Mouse (Mus musculus) hindbrain, embryonic 12.5 days (tissue): Measurements from ENCODE around the gene Ptcd3. TPM values are rescaled to one million over a fixed set of nuclear protein-coding genes. Genes with fewer than 3 reads are reported as not detected.
A peak's percentile ranks its signal among the peaks of the same experiment; 100 is the strongest.
"Not testable (repeated sequence)": the region's sequence is repeated elsewhere in the genome, so short reads cannot be mapped to it uniquely, and the experiment has no call there.

Source experiments
- ATAC-seq: fragments of 200-750 bp; cut with Nextera tagmentation; 2 replicates; pipeline ENCODE4 v1.8.0; 2017; ENCODE audit warnings: moderate TSS enrichment; ENCODE audit not compliant: low FRiP score
- H3K27ac ChIP-seq: fragments of 300-500 bp; sonication (generic); 2 replicates; pipeline ENCODE4 v1.5.1; 2016; ENCODE audit warnings: mild to moderate bottlenecking
- H3K27me3 ChIP-seq: fragments of 300-500 bp; sonication (generic); 2 replicates; pipeline ENCODE4 v1.6.1; 2016; ENCODE audit warnings: mild to moderate bottlenecking
- H3K36me3 ChIP-seq: fragments of 300-500 bp; sonication (generic); 2 replicates; pipeline ENCODE4 v1.6.1; 2016; ENCODE audit warnings: mild to moderate bottlenecking
- H3K4me1 ChIP-seq: fragments of 300-500 bp; sonication (generic); 2 replicates; pipeline ENCODE4 v1.6.1; 2016
- H3K4me2 ChIP-seq: fragments of 300-500 bp; sonication (generic); replicated peaks from 2 replicates; pipeline ENCODE4 v1.6.1; 2016; ENCODE audit warnings: mild to moderate bottlenecking
- H3K4me3 ChIP-seq: fragments of 300-500 bp; sonication (generic); 2 replicates; pipeline ENCODE4 v1.5.1; 2016; ENCODE audit warnings: mild to moderate bottlenecking
- H3K9ac ChIP-seq: fragments of 300-500 bp; sonication (generic); 2 replicates; pipeline ENCODE4 v1.6.1; 2016; ENCODE audit warnings: mild to moderate bottlenecking, moderate library complexity
- H3K9me3 ChIP-seq: fragments of 300-500 bp; sonication (generic); replicated peaks from 2 replicates; pipeline ENCODE4 v1.6.1; 2016; ENCODE audit warnings: mild to moderate bottlenecking
- WGBS: fragments of 180-500 bp; shearing (Covaris S2); methylation state at CpG from one replicate; pipeline ENCODE4 v1.1.7; 2016; 5-methylcytosine and 5-hydroxymethylcytosine counted together
- polyA plus RNA-seq: library from polyadenylated mRNA; unstranded; fragments of >200 nt; fragmentation: Nextera tagmentation; extraction: Ambion mirVana; gene quantifications from 2 replicates; pipeline ENCODE4 v1.2.1, GENCODE M21; 2016

Ptcd3 gene
- polyA plus RNA-seq, 1 experiment from 2014 or later, result 102 TPM

- Histone ChIP-seq H3K4me3 (no peak overlapping the region), H3K4me1 (no peaks in the 10 kb centered on the region), H3K27me3 (no peaks in the 10 kb centered on the region), H3K9me3 (no peaks in the 10 kb centered on the region), H3K27ac (no peak overlapping the region), H3K4me2 (no peak overlapping the region), H3K9ac (no peak overlapping the region), H3K36me3 (peaks cover 70% of the 10 kb centered on the region)
- 0 out of 2 replicates have a peak, but pooled peaks have one; percentile 38 for ATAC-seq
These were observed 19.4 kb upstream of the Ptcd3 start for GRCm38 (mm10) chr6:71927911-71928310.

- not testable (repeated sequence) for H3K9ac ChIP-seq, H3K9me3 ChIP-seq, ATAC-seq, H3K4me2 ChIP-seq, H3K4me3 ChIP-seq, H3K27me3 ChIP-seq, H3K4me1 ChIP-seq, H3K27ac ChIP-seq
- WGBS, result 93% methylated on average over 5 of the region's 5 CpGs
- H3K36me3 ChIP-seq, result peaks cover 67% of the 10 kb centered on the region
These were observed 16.7 kb upstream of the Ptcd3 start for GRCm38 (mm10) chr6:71925233-71925632.

DNA sequence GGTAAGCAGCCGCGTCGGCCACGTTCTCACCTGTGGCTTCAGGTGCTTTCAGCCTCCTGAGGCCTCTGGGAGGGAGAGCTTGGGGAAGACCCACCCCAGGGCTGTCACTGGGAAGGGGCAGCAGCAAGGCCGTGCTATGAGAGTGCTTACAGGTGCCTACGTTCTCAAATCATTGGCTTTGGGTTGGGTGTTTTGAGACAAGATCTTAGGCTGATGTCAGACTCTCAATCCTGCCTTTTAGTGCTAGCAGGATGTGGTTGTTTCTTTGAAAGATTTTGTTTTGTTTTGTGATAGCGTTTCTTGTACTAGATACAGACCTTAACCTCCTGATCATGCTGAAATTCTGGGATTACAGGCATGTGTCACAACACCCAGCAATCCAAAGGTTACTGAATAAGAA is 12.2 kb upstream of the Ptcd3 start:
- no peaks in the 10 kb centered on the region for H3K4me1 ChIP-seq
- ATAC-seq, result no peak
- H3K4me2 ChIP-seq, result no peak overlapping the region
- no peak overlapping the region for H3K9ac ChIP-seq
- no peak overlapping the region for H3K27ac ChIP-seq
- 98% methylated on average over 7 of the region's 7 CpGs for WGBS
- peaks cover 72% of the 10 kb centered on the region for H3K36me3 ChIP-seq
- H3K4me3 ChIP-seq, result no peak overlapping the region
- H3K9me3 ChIP-seq, result no peaks in the 10 kb centered on the region
- H3K27me3 ChIP-seq, result no peaks in the 10 kb centered on the region

GRCm38 (mm10) chr6:71911686-71912450 is 3.3 kb upstream of the Ptcd3 start:
- ATAC-seq, result no peak
- no peak overlapping the region for H3K27ac ChIP-seq
- no peaks in the 10 kb centered on the region for H3K27me3 ChIP-seq
- no peaks in the 10 kb centered on the region for H3K9me3 ChIP-seq
- H3K36me3 ChIP-seq, result peaks cover 28% of the 10 kb centered on the region
- H3K4me3 ChIP-seq, result no peak overlapping the region
- H3K9ac ChIP-seq, result no peak overlapping the region
- WGBS, result 86% methylated on average over 5 of the region's 5 CpGs
- no peak overlapping the region for H3K4me2 ChIP-seq
- H3K4me1 ChIP-seq, result peaks cover 8% of the 10 kb centered on the region

- Histone ChIP-seq H3K27me3 (no peaks in the 10 kb centered on the region), H3K9me3 (no peaks in the 10 kb centered on the region), H3K4me1 (peaks cover 8% of the 10 kb centered on the region), H3K36me3 (peaks cover 26% of the 10 kb centered on the region), H3K27ac (no peak overlapping the region), H3K9ac (no peak overlapping the region), H3K4me2 (peak overlapping the region; percentile 80), H3K4me3 (peak overlapping the region; percentile 80; the same call in 1 of the 2 replicates)
- no peak for ATAC-seq
- 80% methylated on average over 6 of the region's 6 CpGs for WGBS
These were observed 1.3 kb upstream of the Ptcd3 start for GRCm38 (mm10) chr6:71909840-71910239.

DNA sequence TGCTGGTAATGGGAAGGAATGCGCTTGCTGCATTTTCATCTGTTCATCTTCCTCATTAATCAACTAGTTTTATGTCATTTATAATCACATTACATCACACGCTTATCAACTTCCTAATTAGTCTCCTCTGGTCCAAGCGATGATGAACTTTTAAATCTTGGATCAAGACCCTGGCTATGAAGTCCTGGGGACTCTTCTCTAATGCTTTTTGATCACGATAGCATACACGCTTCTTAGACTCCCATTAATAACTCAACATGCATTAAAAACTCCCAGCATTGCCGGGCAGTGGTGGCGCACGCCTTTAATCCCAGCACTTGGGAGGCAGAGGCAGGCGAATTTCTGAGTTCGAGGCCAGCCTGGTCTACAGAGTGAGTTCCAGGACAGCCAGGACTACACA is 834 bp upstream of the Ptcd3 start:
- peak overlapping the region; percentile 68 for H3K9ac ChIP-seq
- no peak overlapping the region for H3K27ac ChIP-seq
- H3K4me1 ChIP-seq, result peaks cover 8% of the 10 kb centered on the region
- H3K36me3 ChIP-seq, result peaks cover 29% of the 10 kb centered on the region
- H3K27me3 ChIP-seq, result no peaks in the 10 kb centered on the region
- no peaks in the 10 kb centered on the region for H3K9me3 ChIP-seq
- 25% methylated on average over 10 of the region's 10 CpGs for WGBS
- peak overlapping the region; percentile 80 for H3K4me3 ChIP-seq
- peak overlapping the region; percentile 80 for H3K4me2 ChIP-seq
- ATAC-seq, result peak; percentile 36; the same call in 1 of the 2 replicates

- 13% methylated on average over 4 of the region's 4 CpGs for WGBS
These were observed 781 bp downstream of the Ptcd3 start for GRCm38 (mm10) chr6:71907702-71908235.

GRCm38 (mm10) chr6:71893263-71893662 is 15.3 kb downstream of the Ptcd3 start:
- Histone ChIP-seq H3K4me2 (no peak overlapping the region), H3K27me3 (no peaks in the 10 kb centered on the region), H3K27ac (no peak overlapping the region), H3K4me1 (no peaks in the 10 kb centered on the region), H3K36me3 (peaks cover 93% of the 10 kb centered on the region), H3K9ac (no peak overlapping the region), H3K9me3 (no peaks in the 10 kb centered on the region), H3K4me3 (no peak overlapping the region)
- WGBS, result 95% methylated on average over 4 of the region's 4 CpGs
- ATAC-seq, result no peak

More at GRCm38 (mm10) chr6:71907702-71908235, 781 bp downstream of the Ptcd3 start:
- peaks cover 31% of the 10 kb centered on the region for H3K36me3 ChIP-seq
- no peak for ATAC-seq
- H3K4me1 ChIP-seq, result peaks cover 8% of the 10 kb centered on the region
- no peak overlapping the region for H3K27ac ChIP-seq
- H3K4me3 ChIP-seq, result peak overlapping the region; percentile 80
- no peaks in the 10 kb centered on the region for H3K27me3 ChIP-seq
- peak overlapping the region; percentile 80 for H3K4me2 ChIP-seq
- peak overlapping the region; percentile 68 for H3K9ac ChIP-seq
- H3K9me3 ChIP-seq, result no peaks in the 10 kb centered on the region

DNA sequence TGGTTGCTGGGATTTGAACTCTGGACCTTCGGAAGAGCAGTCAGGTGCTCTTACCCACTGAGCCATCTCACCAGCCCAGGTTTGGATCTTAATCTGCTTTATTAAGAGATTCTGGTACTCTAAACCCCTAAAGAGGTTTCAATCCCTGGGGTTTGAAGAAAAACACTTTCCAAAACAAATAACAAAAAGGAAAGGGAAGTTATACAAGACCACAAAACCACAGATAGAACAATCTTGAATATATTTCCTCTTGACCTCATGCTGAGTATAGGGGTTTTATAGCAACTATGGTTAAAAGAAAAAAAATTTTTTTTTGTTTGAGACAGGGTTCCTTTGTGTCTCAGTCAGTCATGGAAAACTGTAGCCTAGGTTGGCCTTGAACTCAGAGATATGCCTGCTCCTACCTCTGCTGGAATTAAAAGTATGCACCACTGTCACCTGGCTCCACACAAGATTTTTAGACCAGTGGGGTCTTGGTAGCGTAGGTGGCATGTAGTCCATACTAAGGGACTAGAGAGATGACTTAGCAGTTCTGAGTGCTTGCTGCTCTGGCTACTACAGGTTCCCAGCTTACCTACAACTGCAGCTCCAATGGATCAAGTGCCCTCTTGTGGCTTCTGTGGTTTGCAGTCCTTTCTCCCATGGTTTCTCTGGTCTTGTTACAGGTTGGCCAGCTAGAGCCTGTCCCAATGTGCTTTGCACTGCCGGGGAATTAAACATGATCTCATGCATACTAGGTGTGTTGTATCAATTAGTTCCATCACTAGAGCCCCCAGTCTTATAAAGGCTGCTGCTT is 30.4 kb downstream of the Ptcd3 start:
- Histone ChIP-seq H3K4me2 (no peak overlapping the region), H3K9ac (no peak overlapping the region), H3K4me3 (no peak overlapping the region), H3K9me3 (no peaks in the 10 kb centered on the region), H3K27ac (no peak overlapping the region), H3K27me3 (no peaks in the 10 kb centered on the region), H3K4me1 (no peaks in the 10 kb centered on the region), H3K36me3 (peaks cover 82% of the 10 kb centered on the region)
- no peak for ATAC-seq
- 88% methylated on average over 3 of the region's 3 CpGs for WGBS

GRCm38 (mm10) chr6:71871396-71871795 is 37.2 kb downstream of the Ptcd3 start:
- H3K9ac ChIP-seq, result no peak overlapping the region
- H3K36me3 ChIP-seq, result peaks cover 80% of the 10 kb centered on the region
- no peaks in the 10 kb centered on the region for H3K4me1 ChIP-seq
- H3K27ac ChIP-seq, result no peak overlapping the region
- H3K4me2 ChIP-seq, result no peak overlapping the region
- H3K9me3 ChIP-seq, result no peaks in the 10 kb centered on the region
- no peaks in the 10 kb centered on the region for H3K27me3 ChIP-seq
- no peak overlapping the region for H3K4me3 ChIP-seq
- 96% methylated on average over 9 of the region's 9 CpGs for WGBS
- ATAC-seq, result no peak

GRCm38 (mm10) chr6:71868809-71869208 is 39.7 kb downstream of the Ptcd3 start:
- no peaks in the 10 kb centered on the region for H3K27me3 ChIP-seq
- H3K9me3 ChIP-seq, result no peaks in the 10 kb centered on the region
- H3K27ac ChIP-seq, result no peak overlapping the region
- 96% methylated on average over 1 of the region's 1 CpGs for WGBS
- H3K9ac ChIP-seq, result no peak overlapping the region
- H3K4me2 ChIP-seq, result no peak overlapping the region
- H3K36me3 ChIP-seq, result peaks cover 77% of the 10 kb centered on the region
- no peak overlapping the region for H3K4me3 ChIP-seq
- no peaks in the 10 kb centered on the region for H3K4me1 ChIP-seq
- no peak for ATAC-seq

DNA sequence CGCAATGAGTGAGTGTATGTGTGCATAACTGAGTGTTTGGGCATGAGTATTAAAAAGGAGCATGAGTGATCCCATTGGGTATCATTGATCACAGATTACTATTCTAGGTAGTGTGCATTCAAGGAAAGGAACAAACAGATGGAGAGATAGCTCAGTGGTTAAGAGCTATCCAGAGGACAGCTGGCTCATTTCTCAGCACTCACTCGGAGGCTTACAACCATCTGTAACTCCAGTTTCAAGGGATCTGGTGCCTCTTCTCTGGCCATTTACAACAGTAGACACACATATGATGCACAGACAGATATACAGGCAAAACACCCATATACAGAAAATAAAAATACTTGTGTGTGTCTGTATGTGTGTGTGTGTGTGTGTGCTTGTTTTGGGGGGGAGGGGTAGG is 40.8 kb downstream of the Ptcd3 start:
- no peak for ATAC-seq
- Histone ChIP-seq H3K4me3 (no peak overlapping the region), H3K27me3 (no peaks in the 10 kb centered on the region), H3K9ac (no peak overlapping the region), H3K9me3 (no peaks in the 10 kb centered on the region), H3K27ac (no peak overlapping the region), H3K36me3 (peaks cover 79% of the 10 kb centered on the region), H3K4me1 (no peaks in the 10 kb centered on the region), H3K4me2 (no peak overlapping the region)
- 91% methylated on average over 2 of the region's 2 CpGs for WGBS
